Mouse (Mus musculus) bone marrow macrophage, adult 2 months (primary cell): ENCODE measurements around the gene Akr7a5.

Experiments used
- CTCF ChIP-seq: IDR thresholded peaks from 2 replicates; pipeline ENCODE4 v1.5.1; 2012; ENCODE audit warnings: low read depth, mild to moderate bottlenecking, low read length, moderate library complexity
- POLR2A ChIP-seq: IDR thresholded peaks from 2 replicates; pipeline ENCODE4 v1.6.1; 2012; ENCODE audit warnings: mild to moderate bottlenecking, low read depth, low read length, borderline replicate concordance

DNA sequence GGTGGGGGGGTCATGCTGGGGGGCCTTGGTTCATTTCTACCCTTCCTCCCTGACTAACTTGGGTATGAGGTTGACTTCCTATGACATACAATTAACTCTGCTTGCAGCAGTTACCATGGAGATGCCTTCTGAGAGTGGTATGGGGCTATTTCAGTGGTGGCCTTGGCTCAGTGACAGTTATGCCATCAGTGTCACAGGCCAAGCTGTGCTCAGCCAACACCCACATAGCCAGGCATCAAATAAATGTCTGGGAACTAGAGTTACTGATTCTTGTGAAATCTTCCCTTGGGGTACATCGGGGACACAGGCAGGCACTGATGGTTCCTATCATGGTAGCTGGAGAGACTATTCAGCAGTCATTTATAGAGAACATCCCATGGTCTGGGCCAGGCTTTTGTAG is 42.3 kb upstream of the Akr7a5 start:
- TF ChIP-seq CTCF (no peak), POLR2A (no peak)
